Mouse (Mus musculus) central nervous system, embryonic 14 days (tissue): ENCODE results near the gene Olfr173. TPM values are rescaled to one million over a fixed set of nuclear protein-coding genes. Genes with fewer than 3 reads are reported as not detected.

ENCODE experiments used
- polyA plus RNA-seq: library from polyadenylated mRNA; depleted of rRNA; stranded (reverse); fragments of >200 nt; gene quantifications from 2 replicates; pipeline ENCODE4 v1.2.3, GENCODE M21; 2012; rRNA removed

Olfr173 gene
- polyA plus RNA-seq = not detected in 2 replicates

DNA sequence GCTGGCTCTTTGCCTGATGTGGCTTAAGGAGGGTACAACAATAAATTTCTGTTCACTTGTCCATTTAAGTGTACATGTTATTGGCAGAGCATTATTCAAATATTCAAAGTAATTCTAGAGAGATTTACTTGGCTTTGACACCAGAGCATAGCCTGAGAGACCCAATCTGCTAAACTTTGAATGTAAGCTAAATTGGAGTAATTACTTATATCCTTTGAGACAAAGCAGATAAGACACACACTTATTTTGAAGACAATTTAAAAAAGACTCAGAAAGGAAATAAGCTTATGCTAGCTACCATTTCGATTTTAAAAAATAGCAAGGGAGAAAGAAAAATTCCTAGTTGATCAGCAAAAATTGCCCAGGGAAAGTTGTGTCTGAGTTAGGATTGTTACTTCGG lies at the start of gene Olfr173:
TSS of gene Olfr173 (minus strand) at position 101 of the 400 bp plus-strand sequence.

DNA sequence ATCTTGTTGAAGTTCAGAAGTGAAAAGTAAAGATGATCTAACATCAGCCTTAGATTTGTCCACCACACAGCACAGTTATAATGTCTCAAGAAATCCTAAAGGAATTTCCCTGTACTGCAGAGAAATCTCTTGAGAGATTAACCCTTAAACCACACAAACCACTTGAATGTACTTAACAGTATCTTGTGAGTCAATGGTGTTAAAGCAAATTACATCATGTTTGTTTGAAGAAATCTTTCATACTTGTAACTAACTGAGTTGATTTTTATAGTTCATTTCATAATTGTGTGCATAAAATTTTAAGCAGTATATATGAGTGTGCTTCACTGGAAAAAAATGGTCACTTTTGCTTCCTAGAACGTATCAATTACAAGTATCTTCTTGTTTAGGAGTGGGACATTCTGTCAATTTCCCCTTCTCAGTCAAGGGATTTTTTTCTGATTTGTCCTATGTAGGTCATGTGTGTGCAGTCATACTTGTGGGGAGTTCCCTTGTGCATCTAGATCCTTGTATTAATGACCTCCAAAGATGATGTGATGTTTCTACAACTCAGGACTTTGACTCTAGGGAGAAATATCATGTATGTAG lies 26.8 kb upstream of the Olfr173 start, which contains the start of gene Olfr175-ps1:
TSS of gene Olfr175-ps1 (minus strand) at position 51 of the 588 bp plus-strand sequence.

DNA sequence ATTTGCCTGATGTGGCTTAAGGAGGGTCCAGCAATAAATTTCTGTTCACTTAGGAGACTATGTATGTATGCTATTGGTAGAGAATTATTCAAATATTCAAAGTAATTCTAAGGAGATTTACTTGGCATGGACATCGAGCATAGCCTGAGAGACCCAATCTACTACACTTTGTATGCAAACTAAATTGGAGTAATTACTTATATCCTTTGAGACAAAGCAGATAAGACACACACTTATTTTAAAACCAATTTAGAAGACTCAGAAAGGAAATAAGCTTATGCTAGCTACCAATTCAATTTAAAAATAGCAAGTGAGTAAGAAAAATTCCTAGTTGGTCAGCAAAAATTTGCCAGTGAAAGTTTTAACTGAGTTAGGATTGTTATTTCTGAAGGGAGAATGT lies 37.0 kb downstream of the Olfr173 start, which contains the start of gene Olfr172:
TSS of gene Olfr172 (minus strand) at position 101 of the 400 bp plus-strand sequence.

Other genes starting within 250 kb of the Olfr173 start
- not detected in 2 replicates for gene Gm813, start 183.3 kb downstream of the Olfr173 start, polyA plus RNA-seq
- 0.05 and 0.09 TPM in 2 replicates for gene E330017A01Rik, start 161.5 kb downstream of the Olfr173 start, polyA plus RNA-seq
- gene Cpox, start 130.0 kb downstream of the Olfr173 start, polyA plus RNA-seq = 11.1 and 13.3 TPM in 2 replicates
- gene Gpr15, start 81.2 kb downstream of the Olfr173 start, polyA plus RNA-seq = 0.13 and 0.15 TPM in 2 replicates
- gene Cldnd1, start 72.4 kb downstream of the Olfr173 start, polyA plus RNA-seq = 98.9 and 102 TPM in 2 replicates
- not detected in 2 replicates for gene Olfr172, start 37.1 kb downstream of the Olfr173 start, polyA plus RNA-seq
- gene Olfr175-ps1, start 26.5 kb upstream of the Olfr173 start, polyA plus RNA-seq = not detected in 2 replicates
- gene Olfr177, start 74.5 kb upstream of the Olfr173 start, polyA plus RNA-seq = not detected in 2 replicates
- not detected in 2 replicates for gene Olfr178, start 91.8 kb upstream of the Olfr173 start, polyA plus RNA-seq
- gene Olfr181, start 128.5 kb upstream of the Olfr173 start, polyA plus RNA-seq = not detected in 2 replicates
- not detected in 2 replicates for gene Olfr180, start 129.1 kb upstream of the Olfr173 start, polyA plus RNA-seq
- gene Olfr183, start 195.1 kb upstream of the Olfr173 start, polyA plus RNA-seq = not detected in 2 replicates
- gene Olfr186, start 230.0 kb upstream of the Olfr173 start, polyA plus RNA-seq = not detected in 2 replicates
- gene Olfr187, start 239.5 kb upstream of the Olfr173 start, polyA plus RNA-seq = not detected in 2 replicates